Mouse (Mus musculus) lung, adult 2 months (tissue): ENCODE data around the gene Hacd4.

ENCODE experiments used
- CTCF ChIP-seq: fragments of 200-500 bp; IDR thresholded peaks from 2 replicates; pipeline ENCODE4 v1.5.1; 2011; ENCODE audit warnings: mild to moderate bottlenecking, low read length, control low read depth; ENCODE audit not compliant: insufficient read depth
- POLR2A ChIP-seq: fragments of 200-500 bp; IDR thresholded peaks from 2 replicates; pipeline ENCODE4 v1.6.1; 2011; ENCODE audit warnings: low read depth, mild to moderate bottlenecking, control low read depth, low read length, borderline replicate concordance; ENCODE audit errors: extremely low read depth

DNA sequence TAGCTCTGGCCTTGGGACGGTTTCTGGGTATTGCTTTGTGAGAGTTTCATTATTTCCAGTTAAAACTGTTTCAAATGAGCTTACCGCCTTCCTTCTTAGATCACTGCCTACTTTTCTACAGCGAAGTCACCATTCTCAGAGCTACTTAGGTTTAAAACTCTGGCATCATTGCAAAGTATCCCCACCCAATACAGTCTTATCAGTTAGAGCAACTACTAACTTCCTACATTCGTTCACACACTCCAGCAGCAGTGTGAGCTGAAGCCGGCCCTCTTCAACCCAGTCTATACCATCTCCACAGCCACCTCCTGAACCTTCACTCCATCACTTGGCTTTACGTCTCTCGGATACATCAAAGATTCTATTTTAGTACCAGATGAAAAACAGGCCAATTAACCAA, 2.1 kb upstream of the Hacd4 start:
- no peak for TF ChIP-seq CTCF
- no peak for TF ChIP-seq POLR2A
